Mouse (Mus musculus) ZHBTc4 (cell line): Measurements from ENCODE around the gene Mrpl1.

ENCODE experiments used
- DNase-seq: peaks from one replicate; pipeline ENCODE4 v3.0.0-alpha.2; 2011; ENCODE audit warnings: low read depth, low spot score

The Mrpl1 gene

GRCm38 (mm10) chr5:96308645-96309044, 99.4 kb downstream of the Mrpl1 start:
- DNase-seq, result peak; percentile 51

GRCm38 (mm10) chr5:96309566-96309965, 100.3 kb downstream of the Mrpl1 start:
- no peak for DNase-seq

GRCm38 (mm10) chr5:96311677-96312076, 102.4 kb downstream of the Mrpl1 start:
- DNase-seq, result no peak
